Mouse (Mus musculus) bone marrow macrophage, adult 2 months (primary cell): ENCODE measurements around the gene Gm44596. TPM values are rescaled to one million over a fixed set of nuclear protein-coding genes. Genes with fewer than 3 reads are reported as not detected.

Experiments used
- H3K27ac ChIP-seq: 2 replicates; pipeline ENCODE4 v1.5.1; 2012; ENCODE audit warnings: low read depth, low read length; ENCODE audit not compliant: insufficient read depth
- H3K4me1 ChIP-seq: 2 replicates; pipeline ENCODE4 v1.6.1; 2012; ENCODE audit warnings: low read length; ENCODE audit not compliant: control insufficient read depth, insufficient read depth
- H3K4me3 ChIP-seq: 2 replicates; pipeline ENCODE4 v1.5.1; 2012; ENCODE audit warnings: mild to moderate bottlenecking, low read length, moderate library complexity; ENCODE audit not compliant: insufficient read depth
- CTCF ChIP-seq: IDR thresholded peaks from 2 replicates; pipeline ENCODE4 v1.5.1; 2012; ENCODE audit warnings: low read depth, mild to moderate bottlenecking, low read length, moderate library complexity
- POLR2A ChIP-seq: IDR thresholded peaks from 2 replicates; pipeline ENCODE4 v1.6.1; 2012; ENCODE audit warnings: mild to moderate bottlenecking, low read depth, low read length, borderline replicate concordance
- polyA plus RNA-seq: library from polyadenylated mRNA; stranded (reverse); fragments of >200 nt; gene quantifications from 2 replicates; pipeline ENCODE4 v1.2.4, GENCODE M21; 2012; ENCODE audit not compliant: missing spikeins, insufficient read depth, insufficient read length

The Gm44596 gene
- polyA plus RNA-seq, 1 experiment: not detected

DNA sequence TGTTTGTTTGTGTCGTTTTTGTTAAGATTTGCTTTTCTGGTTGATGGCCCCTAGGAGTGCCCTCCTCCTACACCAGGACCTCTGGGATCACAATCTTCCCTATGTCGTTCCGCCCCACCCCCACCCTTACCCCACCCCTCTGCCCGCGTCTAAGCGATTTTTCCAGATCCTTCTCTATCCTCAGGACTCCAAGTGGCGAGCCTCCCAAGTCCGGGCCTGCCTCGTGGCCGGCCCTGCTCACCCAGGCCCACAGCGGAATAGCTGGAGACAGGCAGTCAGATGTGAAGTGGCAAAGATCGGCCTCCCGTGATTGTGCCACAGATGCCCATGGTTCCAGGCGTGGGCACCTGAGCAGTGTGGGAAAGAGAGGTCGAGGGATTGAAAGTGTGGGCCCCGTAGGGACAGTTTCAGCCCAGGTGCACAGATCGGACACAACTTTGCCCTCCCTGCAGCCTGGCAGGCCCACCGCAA is 63.6 kb downstream of the Gm44596 start:
- Histone ChIP-seq H3K4me3 (peak overlapping the region; percentile 90), H3K4me1 (peaks cover 10% of the 10 kb centered on the region), H3K27ac (0 out of 2 replicates have a peak overlapping the region, but pooled peaks have one; percentile 6)
- TF ChIP-seq POLR2A: no peak
- no peak for TF ChIP-seq CTCF

DNA sequence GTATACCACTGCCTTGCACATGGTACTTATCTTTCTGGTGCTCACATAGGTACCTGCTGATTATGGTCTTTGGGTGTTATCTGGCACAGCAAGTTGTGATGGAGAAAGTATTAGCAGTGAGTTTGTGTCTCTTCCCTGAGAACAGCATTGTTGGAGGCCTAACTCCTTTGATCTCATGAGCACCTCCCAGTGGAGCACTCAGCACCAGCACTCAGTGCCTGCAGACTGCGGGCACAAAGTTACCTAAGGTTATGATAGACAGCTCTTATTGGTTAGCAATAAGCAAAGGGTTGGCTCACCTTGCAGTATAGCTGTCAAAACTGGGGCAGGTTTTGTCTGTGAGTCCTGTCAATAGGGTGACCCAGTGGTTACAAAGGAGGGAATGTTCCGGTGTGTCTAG is 64.9 kb downstream of the Gm44596 start:
- peaks cover 10% of the 10 kb centered on the region for H3K4me1 ChIP-seq

GRCm38 (mm10) chr6:128445761-128446535 is 70.6 kb downstream of the Gm44596 start:
- Histone ChIP-seq H3K27ac (no peak overlapping the region), H3K4me3 (no peak overlapping the region), H3K4me1 (peaks cover 3% of the 10 kb centered on the region)
- TF ChIP-seq CTCF (peak; percentile 56; the same call in 1 of the 2 replicates), POLR2A (no peak)

More for the DNA sequence above, 64.9 kb downstream of the Gm44596 start:
- no peak overlapping the region for H3K4me3 ChIP-seq
- H3K27ac ChIP-seq: no peak overlapping the region
- TF ChIP-seq CTCF (no peak), POLR2A (no peak)

- H3K4me1 ChIP-seq: peaks cover 3% of the 10 kb centered on the region
- TF ChIP-seq POLR2A (no peak), CTCF (no peak)
- no peak overlapping the region for H3K4me3 ChIP-seq
- H3K27ac ChIP-seq: no peak overlapping the region
These were observed 71.8 kb downstream of the Gm44596 start for GRCm38 (mm10) chr6:128447063-128447462.

DNA sequence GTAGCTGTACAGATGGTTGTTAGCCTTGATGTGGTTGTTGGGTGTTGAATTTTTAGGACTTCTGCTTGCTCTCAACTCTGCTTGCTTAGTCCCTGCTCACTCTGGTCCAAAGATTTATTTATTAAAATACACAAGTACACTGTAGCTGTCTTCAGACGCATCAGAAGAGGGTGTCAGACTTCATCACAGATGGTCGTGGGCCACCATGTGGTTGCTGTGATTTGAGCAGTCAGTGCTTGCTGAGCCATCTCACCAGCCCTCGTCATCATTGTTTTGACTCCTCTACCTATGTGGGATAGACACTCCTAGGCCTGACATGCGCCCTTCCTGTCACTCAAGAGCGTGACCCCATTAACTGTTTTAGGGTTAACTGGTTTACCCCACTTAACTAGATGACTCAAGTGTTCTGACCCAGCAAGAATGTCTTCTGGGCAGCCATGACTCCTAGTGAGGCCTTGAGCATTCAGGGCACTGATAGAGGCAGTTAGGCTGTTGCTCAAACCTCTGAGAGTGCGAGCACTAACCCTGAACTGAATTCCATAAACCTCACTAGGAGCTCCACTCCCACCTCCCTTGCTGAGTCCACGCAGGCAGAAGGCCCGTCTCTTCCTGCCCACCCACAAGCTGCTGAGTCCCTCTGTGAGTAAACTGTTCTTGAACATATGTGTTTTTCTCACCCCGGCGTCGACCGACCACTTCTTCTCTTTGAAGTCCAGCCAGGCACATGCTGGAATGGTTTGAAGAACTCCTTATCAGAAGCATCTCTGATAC is 80.7 kb downstream of the Gm44596 start:
- no peak for TF ChIP-seq POLR2A
- no peak for TF ChIP-seq CTCF
- no peaks in the 10 kb centered on the region for H3K4me1 ChIP-seq
- no peak overlapping the region for H3K4me3 ChIP-seq
- no peak overlapping the region for H3K27ac ChIP-seq

Other genes starting within 250 kb of the Gm44596 start
- 0.65 and 1.7 TPM in 2 replicates for gene Tspan9, start 231.9 kb upstream of the Gm44596 start, polyA plus RNA-seq
- gene Tead4, start 74.7 kb upstream of the Gm44596 start, polyA plus RNA-seq: not detected in 2 replicates
- 3.9 and 5.2 TPM in 2 replicates for gene Tulp3, start 19.7 kb upstream of the Gm44596 start, polyA plus RNA-seq
- gene Rhno1, start 12.6 kb upstream of the Gm44596 start, polyA plus RNA-seq: 27.3 and 33.3 TPM in 2 replicates
- 27.4 and 31.7 TPM in 2 replicates for gene Foxm1, start 12.5 kb upstream of the Gm44596 start, polyA plus RNA-seq
- not detected in 2 replicates for gene Tex52, start within 50 bp of the Gm44596 start, polyA plus RNA-seq
- gene Nrip2, start 23.8 kb downstream of the Gm44596 start, polyA plus RNA-seq: not detected in 2 replicates
- gene Itfg2, start 49.4 kb downstream of the Gm44596 start, polyA plus RNA-seq: 5.5 and 6.8 TPM in 2 replicates
- 28.9 and 32.7 TPM in 2 replicates for gene Fkbp4, start 63.2 kb downstream of the Gm44596 start, polyA plus RNA-seq
- not detected in 2 replicates for gene Pzp, start 151.2 kb downstream of the Gm44596 start, polyA plus RNA-seq
- gene A2ml1, start 206.1 kb downstream of the Gm44596 start, polyA plus RNA-seq: 0.84 TPM in 1 of 2 replicates, not detected in the other
- not detected in 2 replicates for gene Klrb1a, start 248.0 kb downstream of the Gm44596 start, polyA plus RNA-seq